Mouse (Mus musculus) lung, embryonic 15.5 days (tissue): ENCODE data around the gene Atxn7. TPM values are rescaled to one million over a fixed set of nuclear protein-coding genes. Genes with fewer than 3 reads are reported as not detected.
"Not testable (repeated sequence)": the region's sequence is repeated elsewhere in the genome, so short reads cannot be mapped to it uniquely, and the experiment has no call there.

Source experiments
- ATAC-seq: fragments of 200-750 bp; cut with Nextera tagmentation; 2 replicates; pipeline ENCODE4 v1.8.0; 2017; ENCODE audit warnings: moderate number of reproducible peaks, borderline replicate concordance; ENCODE audit not compliant: low FRiP score, low TSS enrichment; ENCODE audit errors: extremely low read depth
- H3K27ac ChIP-seq: fragments of 300-500 bp; sonication (generic); 2 replicates; pipeline ENCODE4 v1.5.1; 2015; ENCODE audit warnings: moderate library complexity, mild to moderate bottlenecking, inconsistent platforms
- H3K27me3 ChIP-seq: fragments of 300-500 bp; sonication (generic); 2 replicates; pipeline ENCODE4 v1.6.1; 2015; ENCODE audit warnings: inconsistent platforms
- H3K36me3 ChIP-seq: fragments of 300-500 bp; sonication (generic); 2 replicates; pipeline ENCODE4 v1.6.1; 2015; ENCODE audit warnings: inconsistent platforms
- H3K4me1 ChIP-seq: fragments of 300-500 bp; sonication (generic); 2 replicates; pipeline ENCODE4 v1.6.1; 2015; ENCODE audit warnings: inconsistent platforms
- H3K4me2 ChIP-seq: fragments of 300-500 bp; sonication (generic); 2 replicates; pipeline ENCODE4 v1.6.1; 2015; ENCODE audit warnings: inconsistent platforms, mild to moderate bottlenecking, moderate library complexity
- H3K4me3 ChIP-seq: fragments of 300-500 bp; sonication (generic); 2 replicates; pipeline ENCODE4 v1.5.1; 2015; ENCODE audit warnings: mild to moderate bottlenecking, inconsistent platforms
- H3K9ac ChIP-seq: fragments of 300-500 bp; sonication (generic); 2 replicates; pipeline ENCODE4 v1.6.1; 2015; ENCODE audit warnings: inconsistent platforms
- H3K9me3 ChIP-seq: fragments of 300-500 bp; sonication (generic); 2 replicates; pipeline ENCODE4 v1.6.1; 2016; ENCODE audit warnings: inconsistent platforms
- WGBS: fragments of 180-500 bp; shearing (Covaris S2); methylation state at CpG from one replicate; pipeline ENCODE4 v1.1.7; 2015; 5-methylcytosine and 5-hydroxymethylcytosine counted together
- polyA plus RNA-seq: library from polyadenylated mRNA; unstranded; fragments of >200 nt; fragmentation: Nextera tagmentation; extraction: Ambion mirVana; gene quantifications from 2 replicates; pipeline ENCODE4 v1.2.1, GENCODE M21; 2015

The Atxn7 gene
- polyA plus RNA-seq, 1 experiment from 2014 or later: 4.9 TPM

DNA sequence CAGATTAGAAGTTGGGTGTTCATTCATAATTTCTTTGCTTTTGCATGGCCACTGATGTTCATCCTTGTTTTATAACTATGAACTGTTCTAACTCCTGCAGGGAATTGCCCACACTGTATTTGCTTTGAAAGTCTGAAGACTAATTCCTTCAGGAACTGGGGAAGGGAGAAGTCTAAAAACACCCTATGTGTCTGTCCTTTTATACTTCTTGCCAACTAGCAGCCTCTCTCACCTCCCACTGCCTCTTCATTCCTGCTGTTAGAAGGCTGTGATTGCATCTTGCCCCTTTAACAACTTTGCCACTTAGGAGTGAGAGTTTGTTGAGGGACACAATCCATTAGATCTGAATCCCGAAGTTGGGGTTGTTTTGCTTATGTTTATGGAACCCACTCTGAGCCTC is 71.6 kb downstream of the Atxn7 start:
- Histone ChIP-seq H3K4me2 (no peak overlapping the region), H3K27ac (no peak overlapping the region)
- 69% methylated on average over 1 of the region's 1 CpGs for WGBS

DNA sequence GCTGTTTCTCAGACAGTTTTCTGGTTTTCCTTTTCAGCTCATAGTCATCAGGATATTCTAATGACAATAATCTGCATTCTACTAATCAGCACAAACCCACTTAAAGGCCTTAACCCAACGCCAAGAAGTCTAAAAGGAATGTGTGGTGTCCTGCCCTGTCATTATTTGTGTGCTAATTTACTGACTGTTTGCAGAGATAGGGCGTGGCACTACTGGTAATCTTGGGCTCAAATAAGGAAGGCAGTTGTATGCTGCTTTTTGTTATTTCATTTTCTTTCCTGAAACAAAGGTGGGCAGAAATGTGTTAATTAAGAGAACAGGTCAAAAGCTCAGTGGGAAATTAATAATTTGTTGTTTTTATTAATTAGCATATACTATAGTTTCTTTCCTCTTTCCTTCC is 75.1 kb downstream of the Atxn7 start:
- WGBS: 60% methylated on average over 2 of the region's 2 CpGs
- no peak for ATAC-seq

More for the DNA sequence above, 71.6 kb downstream of the Atxn7 start:
- H3K36me3 ChIP-seq: 0 out of 2 replicates have a peak, but pooled peaks cover 7% of the 10 kb centered on the region
- no peak overlapping the region for H3K4me3 ChIP-seq
- no peak overlapping the region for H3K9ac ChIP-seq
- no peaks in the 10 kb centered on the region for H3K4me1 ChIP-seq
- H3K27me3 ChIP-seq: no peaks in the 10 kb centered on the region
- no peaks in the 10 kb centered on the region for H3K9me3 ChIP-seq
- ATAC-seq: no peak

GRCm38 (mm10) chr14:14038233-14038632 is 77.0 kb downstream of the Atxn7 start:
- no peak overlapping the region for H3K4me2 ChIP-seq
- H3K36me3 ChIP-seq: 0 out of 2 replicates have a peak, but pooled peaks cover 3% of the 10 kb centered on the region
- no peaks in the 10 kb centered on the region for H3K9me3 ChIP-seq
- WGBS: 56% methylated on average over 2 of the region's 2 CpGs
- no peaks in the 10 kb centered on the region for H3K4me1 ChIP-seq
- ATAC-seq: no peak
- H3K27me3 ChIP-seq: no peaks in the 10 kb centered on the region
- H3K4me3 ChIP-seq: no peak overlapping the region
- no peak overlapping the region for H3K9ac ChIP-seq
- H3K27ac ChIP-seq: no peak overlapping the region

More for the DNA sequence above, 75.1 kb downstream of the Atxn7 start:
- H3K36me3 ChIP-seq: 0 out of 2 replicates have a peak, but pooled peaks cover 3% of the 10 kb centered on the region
- H3K27ac ChIP-seq: no peak overlapping the region
- no peaks in the 10 kb centered on the region for H3K9me3 ChIP-seq
- H3K4me2 ChIP-seq: no peak overlapping the region
- no peak overlapping the region for H3K4me3 ChIP-seq
- H3K4me1 ChIP-seq: no peaks in the 10 kb centered on the region
- H3K27me3 ChIP-seq: no peaks in the 10 kb centered on the region
- H3K9ac ChIP-seq: no peak overlapping the region

DNA sequence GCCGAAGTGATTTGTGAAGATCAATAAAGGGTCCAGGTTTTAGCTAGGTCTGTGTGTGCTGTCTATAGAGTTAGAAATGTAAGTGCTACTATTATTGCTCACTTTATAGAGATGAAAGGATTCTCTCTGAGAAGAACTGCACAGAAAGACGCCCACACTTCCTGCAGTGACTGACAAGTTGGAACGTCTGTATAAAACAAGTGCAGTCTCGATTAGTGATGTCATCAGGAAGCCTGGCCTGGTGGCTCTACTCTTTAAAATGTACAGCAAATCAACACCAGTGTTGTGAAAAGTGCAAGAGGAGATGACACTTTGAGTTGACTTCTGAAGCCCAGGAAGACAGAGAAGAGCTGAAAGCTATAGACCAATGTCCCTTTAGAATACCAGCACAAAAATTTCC is 81.1 kb downstream of the Atxn7 start:
- WGBS: 57% methylated on average over 4 of the region's 4 CpGs
- no peak overlapping the region for H3K27ac ChIP-seq

GRCm38 (mm10) chr14:14054386-14054785 is 93.1 kb downstream of the Atxn7 start:
- Histone ChIP-seq H3K9ac (no peak overlapping the region), H3K27ac (no peak overlapping the region), H3K27me3 (no peaks in the 10 kb centered on the region), H3K9me3 (no peaks in the 10 kb centered on the region), H3K4me2 (no peak overlapping the region), H3K4me3 (no peak overlapping the region), H3K4me1 (no peaks in the 10 kb centered on the region), H3K36me3 (peaks cover 24% of the 10 kb centered on the region; the same call in 1 of the 2 replicates)
- no peak for ATAC-seq
- WGBS: 97% methylated on average over 2 of the region's 2 CpGs

More for the DNA sequence above, 81.1 kb downstream of the Atxn7 start:
- H3K4me3 ChIP-seq: no peak overlapping the region
- H3K4me2 ChIP-seq: no peak overlapping the region
- H3K9ac ChIP-seq: no peak overlapping the region
- H3K4me1 ChIP-seq: no peaks in the 10 kb centered on the region
- peaks cover 18% of the 10 kb centered on the region for H3K36me3 ChIP-seq
- no peaks in the 10 kb centered on the region for H3K27me3 ChIP-seq
- no peak for ATAC-seq
- no peaks in the 10 kb centered on the region for H3K9me3 ChIP-seq

GRCm38 (mm10) chr14:14059606-14060005 is 98.4 kb downstream of the Atxn7 start:
- H3K36me3 ChIP-seq: peaks cover 15% of the 10 kb centered on the region; the same call in 1 of the 2 replicates
- peaks cover 14% of the 10 kb centered on the region; the same call in 1 of the 2 replicates for H3K4me1 ChIP-seq
- H3K9ac ChIP-seq, H3K27ac ChIP-seq, H3K27me3 ChIP-seq, ATAC-seq, H3K4me3 ChIP-seq, H3K4me2 ChIP-seq, H3K9me3 ChIP-seq: not testable (repeated sequence)

GRCm38 (mm10) chr14:14062531-14063245 is 101.4 kb downstream of the Atxn7 start:
- no peak overlapping the region for H3K27ac ChIP-seq
- no peak overlapping the region for H3K9ac ChIP-seq
- H3K9me3 ChIP-seq: no peaks in the 10 kb centered on the region
- no peak overlapping the region for H3K4me3 ChIP-seq
- peaks cover 28% of the 10 kb centered on the region for H3K4me1 ChIP-seq
- H3K36me3 ChIP-seq: 0 out of 2 replicates have a peak, but pooled peaks cover 3% of the 10 kb centered on the region
- no peak overlapping the region for H3K4me2 ChIP-seq
- WGBS: 87% methylated on average over 11 of the region's 11 CpGs
- ATAC-seq: no peak
- no peaks in the 10 kb centered on the region for H3K27me3 ChIP-seq

- Histone ChIP-seq H3K4me1 (peaks cover 35% of the 10 kb centered on the region), H3K4me2 (no peak overlapping the region), H3K9ac (no peak overlapping the region), H3K27ac (no peak overlapping the region), H3K9me3 (no peaks in the 10 kb centered on the region), H3K36me3 (0 out of 2 replicates have a peak, but pooled peaks cover under 1% of the 10 kb centered on the region), H3K4me3 (no peak overlapping the region), H3K27me3 (no peaks in the 10 kb centered on the region)
- WGBS: 62% methylated on average over 5 of the region's 5 CpGs
- no peak for ATAC-seq
Observed at GRCm38 (mm10) chr14:14063382-14063781, 102.1 kb downstream of the Atxn7 start.

DNA sequence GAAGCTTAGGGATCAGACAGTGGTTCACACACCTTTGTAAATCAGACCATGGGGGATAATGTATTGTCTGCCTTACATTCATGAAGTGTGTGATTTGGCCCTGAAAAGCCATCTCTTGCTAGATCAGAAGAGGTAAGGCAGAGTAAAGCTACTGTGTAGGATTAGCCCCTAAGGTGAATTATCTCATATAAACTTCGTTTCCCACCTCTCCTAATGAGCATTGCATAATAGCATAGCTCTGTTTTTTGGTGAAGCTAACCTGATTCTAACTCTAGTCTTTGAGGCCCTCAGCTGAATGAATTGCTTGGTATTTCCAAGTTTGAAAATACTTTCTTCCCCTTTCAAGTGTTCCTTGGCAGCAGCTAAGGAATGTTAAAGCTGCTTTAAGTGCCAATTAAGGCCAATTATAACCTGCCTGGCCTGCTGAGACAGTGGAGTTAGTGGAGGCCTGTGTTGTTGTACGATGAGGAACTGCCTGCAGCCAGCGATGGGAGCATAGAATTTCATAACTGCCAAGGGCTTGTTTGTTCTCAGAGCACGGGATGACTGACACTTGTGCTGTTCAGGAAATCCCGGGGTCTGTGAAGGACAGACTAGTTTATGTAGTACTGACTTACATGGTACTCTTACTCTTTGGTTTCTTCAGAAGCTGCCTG is 103.4 kb downstream of the Atxn7 start:
- Histone ChIP-seq H3K4me3 (no peak overlapping the region), H3K9ac (no peak overlapping the region), H3K36me3 (no peaks in the 10 kb centered on the region), H3K27me3 (no peaks in the 10 kb centered on the region), H3K27ac (peak overlapping the region; percentile 65), H3K4me1 (peaks cover 40% of the 10 kb centered on the region), H3K9me3 (no peaks in the 10 kb centered on the region), H3K4me2 (no peak overlapping the region)
- WGBS: 29% methylated on average over 5 of the region's 5 CpGs
- ATAC-seq: peak; percentile 63; the same call in 1 of the 2 replicates

DNA sequence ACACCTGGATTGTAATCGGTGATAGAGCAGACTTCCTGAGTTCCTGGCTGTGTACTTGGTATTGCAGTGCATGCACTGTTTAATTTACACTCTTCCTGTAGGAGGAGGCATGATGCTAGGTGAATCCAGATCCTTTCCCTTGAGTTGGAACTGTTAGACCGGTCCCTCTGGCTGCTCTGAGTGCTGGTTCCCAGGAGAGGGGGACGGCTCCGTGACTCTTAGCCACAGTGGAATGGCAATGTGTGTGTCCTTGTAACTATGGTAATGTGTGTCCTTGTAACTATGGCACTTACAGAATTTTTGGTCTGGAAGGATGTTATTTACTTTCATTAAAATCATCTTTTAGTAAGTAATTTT is 103.9 kb downstream of the Atxn7 start:
- H3K27ac ChIP-seq: peak overlapping the region; percentile 65
- H3K4me1 ChIP-seq: peaks cover 41% of the 10 kb centered on the region
- ATAC-seq: peak; percentile 38; the same call in 1 of the 2 replicates

DNA sequence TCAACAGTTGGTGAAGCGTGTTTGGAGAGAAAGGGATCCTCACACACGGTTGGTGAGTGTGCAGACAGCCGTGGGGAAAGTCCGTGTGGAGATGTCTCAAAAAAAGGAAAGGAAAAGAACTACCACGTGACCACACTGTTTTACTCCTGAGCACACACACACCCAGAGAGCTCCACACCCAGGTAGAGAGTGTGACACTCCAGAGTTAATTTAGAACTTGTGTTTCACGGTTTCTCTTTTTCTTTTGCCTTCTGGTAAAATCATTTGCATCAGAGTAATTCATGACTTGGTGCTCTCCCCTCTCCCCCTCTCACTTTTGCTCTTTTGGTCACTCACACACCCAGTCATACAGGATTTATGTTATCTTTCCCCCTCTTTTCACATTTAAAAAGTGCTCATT is 105.0 kb downstream of the Atxn7 start:
- Histone ChIP-seq H3K9me3 (no peaks in the 10 kb centered on the region), H3K27ac (0 out of 2 replicates have a peak overlapping the region, but pooled peaks have one; percentile 5), H3K27me3 (no peaks in the 10 kb centered on the region), H3K4me3 (no peak overlapping the region), H3K4me1 (peaks cover 52% of the 10 kb centered on the region), H3K9ac (no peak overlapping the region), H3K36me3 (no peaks in the 10 kb centered on the region), H3K4me2 (no peak overlapping the region)
- no peak for ATAC-seq
- WGBS: 71% methylated on average over 6 of the region's 6 CpGs

More for the DNA sequence above, 103.9 kb downstream of the Atxn7 start:
- Histone ChIP-seq H3K27me3 (no peaks in the 10 kb centered on the region), H3K36me3 (no peaks in the 10 kb centered on the region), H3K9ac (no peak overlapping the region), H3K4me3 (no peak overlapping the region), H3K4me2 (no peak overlapping the region), H3K9me3 (no peaks in the 10 kb centered on the region)
- WGBS: 43% methylated on average over 4 of the region's 4 CpGs
